Mouse (Mus musculus) heart, embryonic 16.5 days (tissue): ENCODE results near the gene Nol9. TPM values are rescaled to one million over a fixed set of nuclear protein-coding genes. Genes with fewer than 3 reads are reported as not detected.

ENCODE experiments used
- ATAC-seq: fragments of 200-750 bp; cut with Nextera tagmentation; replicated peaks from 2 replicates; pipeline ENCODE4 v1.8.0; 2017; ENCODE audit warnings: moderate number of reproducible peaks; ENCODE audit not compliant: insufficient read depth, low FRiP score; ENCODE audit errors: extremely low read depth
- H3K27ac ChIP-seq: fragments of 300-500 bp; sonication (generic); 2 replicates; pipeline ENCODE4 v1.5.1; 2014; ENCODE audit warnings: mild to moderate bottlenecking, low read length, control low read depth, moderate library complexity
- H3K27me3 ChIP-seq: fragments of 300-500 bp; sonication (generic); 2 replicates; pipeline ENCODE4 v1.6.1; 2014; ENCODE audit warnings: low read length, mixed read lengths; ENCODE audit not compliant: control insufficient read depth, insufficient read depth
- H3K36me3 ChIP-seq: fragments of 300-500 bp; sonication (generic); 2 replicates; pipeline ENCODE4 v1.6.1; 2014; ENCODE audit not compliant: control insufficient read depth, insufficient read depth
- H3K4me1 ChIP-seq: fragments of 300-500 bp; sonication (generic); 2 replicates; pipeline ENCODE4 v1.6.1; 2014; ENCODE audit warnings: low read length, mixed read lengths; ENCODE audit not compliant: control insufficient read depth, insufficient read depth
- H3K4me2 ChIP-seq: fragments of 300-500 bp; sonication (generic); 2 replicates; pipeline ENCODE4 v1.6.1; 2014; ENCODE audit warnings: low read depth, mild to moderate bottlenecking, control low read depth, low read length
- H3K4me3 ChIP-seq: fragments of 300-500 bp; sonication (generic); 2 replicates; pipeline ENCODE4 v1.5.1; 2014; ENCODE audit warnings: mild to moderate bottlenecking, control low read depth, low read length
- H3K9ac ChIP-seq: fragments of 300-500 bp; sonication (generic); 2 replicates; pipeline ENCODE4 v1.6.1; 2014; ENCODE audit warnings: low read length, control low read depth
- H3K9me3 ChIP-seq: fragments of 300-500 bp; sonication (generic); replicated peaks from 2 replicates; pipeline ENCODE4 v1.6.1; 2016; ENCODE audit warnings: low read length; ENCODE audit not compliant: control insufficient read depth
- WGBS: fragments of 180-500 bp; shearing (Covaris S2); extraction: QIAGEN DNeasy Blood & Tissue Kit; methylation state at CpG from one replicate; pipeline ENCODE4 v1.1.7; 2014; 5-methylcytosine and 5-hydroxymethylcytosine counted together
- polyA plus RNA-seq: library from polyadenylated mRNA; unstranded; fragments of >200 nt; fragmentation: Nextera tagmentation; extraction: Ambion mirVana; gene quantifications from 2 replicates; pipeline ENCODE4 v1.2.1, GENCODE M21; 2015

Gene Nol9
- polyA plus RNA-seq, 1 experiment from 2014 or later, result 17.1 TPM

DNA sequence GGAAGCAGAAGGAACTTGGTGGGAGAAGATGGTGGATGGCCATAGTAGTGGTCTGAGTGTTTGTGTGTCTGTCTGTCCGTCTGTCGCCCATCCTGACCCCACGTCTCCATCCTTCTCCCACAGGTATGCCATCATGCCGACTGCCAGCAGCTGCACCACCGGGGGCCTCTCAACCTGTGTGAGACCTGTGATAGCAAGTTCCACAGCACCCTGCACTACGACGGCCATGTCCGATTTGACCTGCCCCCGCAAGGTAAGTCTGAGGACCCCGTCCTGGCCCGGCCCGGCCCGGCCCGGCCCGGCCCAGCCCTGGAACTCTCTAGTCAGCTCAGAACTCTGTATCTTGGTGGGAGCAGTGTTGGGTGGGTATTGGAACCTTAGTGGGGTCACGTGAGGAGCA is 62.8 kb downstream of the Nol9 start:
- Histone ChIP-seq H3K9me3 (no peaks in the 10 kb centered on the region), H3K27me3 (no peaks in the 10 kb centered on the region), H3K9ac (no peak overlapping the region), H3K36me3 (peaks cover 23% of the 10 kb centered on the region), H3K27ac (no peak overlapping the region), H3K4me1 (peaks cover 23% of the 10 kb centered on the region), H3K4me3 (no peak overlapping the region), H3K4me2 (no peak overlapping the region)
- no peak for ATAC-seq
- WGBS, result 91% methylated on average over 16 of the region's 16 CpGs

- H3K9me3 ChIP-seq, result no peaks in the 10 kb centered on the region
- peaks cover 26% of the 10 kb centered on the region for H3K4me1 ChIP-seq
- no peak overlapping the region for H3K9ac ChIP-seq
- peaks cover 24% of the 10 kb centered on the region for H3K36me3 ChIP-seq
- H3K4me3 ChIP-seq, result no peak overlapping the region
- ATAC-seq, result no peak
- H3K27ac ChIP-seq, result no peak overlapping the region
- no peaks in the 10 kb centered on the region for H3K27me3 ChIP-seq
- WGBS, result 50% methylated on average over 7 of the region's 7 CpGs
- no peak overlapping the region for H3K4me2 ChIP-seq
Measured at GRCm38 (mm10) chr4:152103025-152103424, 63.9 kb downstream of the Nol9 start.

- Histone ChIP-seq H3K9ac (no peak overlapping the region), H3K4me1 (peaks cover 15% of the 10 kb centered on the region), H3K27me3 (no peaks in the 10 kb centered on the region), H3K27ac (no peak overlapping the region), H3K36me3 (peaks cover 38% of the 10 kb centered on the region), H3K4me2 (no peak overlapping the region), H3K9me3 (no peaks in the 10 kb centered on the region), H3K4me3 (no peak overlapping the region)
- WGBS, result 71% methylated on average over 9 of the region's 9 CpGs
- ATAC-seq, result no peak
Measured at GRCm38 (mm10) chr4:152106746-152107145, 67.6 kb downstream of the Nol9 start.

DNA sequence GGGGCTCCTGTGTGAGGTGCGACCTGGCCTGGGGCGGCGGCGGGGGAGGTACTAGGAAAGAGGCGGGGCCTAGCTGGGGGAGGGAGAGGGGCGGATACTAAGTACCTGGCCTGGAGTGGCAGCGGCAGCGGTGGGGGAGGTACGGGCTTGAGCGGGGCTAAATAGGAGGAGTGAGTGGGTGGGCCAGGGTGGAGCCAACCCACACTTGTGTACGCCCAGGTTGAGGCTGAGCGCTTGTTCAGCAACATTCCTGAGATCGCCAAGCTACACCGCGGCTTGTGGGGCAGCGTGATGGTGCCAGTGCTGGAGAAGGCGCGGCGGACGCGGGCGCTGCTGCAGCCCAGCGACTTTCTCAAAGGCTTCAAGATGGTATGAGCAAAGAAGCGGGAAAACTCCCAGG is 68.4 kb downstream of the Nol9 start:
- H3K4me1 ChIP-seq, result peaks cover 13% of the 10 kb centered on the region
- 33% methylated on average over 24 of the region's 24 CpGs for WGBS
- peak overlapping the region; percentile 22; the same call in 1 of the 2 replicates for H3K9ac ChIP-seq
- H3K27ac ChIP-seq, result 0 out of 2 replicates have a peak overlapping the region, but pooled peaks have one; percentile 37
- peaks cover 39% of the 10 kb centered on the region for H3K36me3 ChIP-seq
- peak overlapping the region; percentile 78 for H3K4me2 ChIP-seq
- H3K9me3 ChIP-seq, result no peaks in the 10 kb centered on the region
- ATAC-seq, result peak; percentile 46; the same call in 1 of the 2 replicates
- H3K27me3 ChIP-seq, result no peaks in the 10 kb centered on the region
- H3K4me3 ChIP-seq, result peak overlapping the region; percentile 45

DNA sequence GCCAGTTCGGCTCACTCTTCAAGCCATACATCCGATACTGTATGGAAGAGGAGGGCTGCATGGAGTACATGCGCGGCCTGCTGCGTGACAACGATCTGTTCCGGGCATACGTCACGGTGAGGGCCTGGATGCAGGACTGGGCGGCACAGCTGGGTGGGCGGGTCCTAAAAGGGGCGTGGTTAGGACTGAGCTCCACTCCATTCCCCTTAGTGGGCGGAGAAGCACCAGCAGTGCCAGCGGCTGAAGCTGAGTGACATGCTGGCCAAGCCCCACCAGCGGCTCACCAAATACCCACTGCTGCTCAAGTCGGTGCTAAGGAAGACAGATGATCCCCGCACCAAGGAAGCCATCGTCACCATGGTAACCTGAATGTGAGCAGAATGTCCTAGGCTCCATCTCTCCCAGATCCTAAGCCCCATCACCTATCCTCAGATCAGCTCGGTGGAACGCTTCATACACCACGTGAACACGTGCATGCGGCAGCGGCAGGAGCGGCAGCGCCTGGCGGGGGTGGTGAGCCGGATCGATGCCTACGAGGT is 68.9 kb downstream of the Nol9 start:
- peak overlapping the region; percentile 45 for H3K4me3 ChIP-seq
- H3K4me1 ChIP-seq, result peaks cover 13% of the 10 kb centered on the region
- H3K27ac ChIP-seq, result 0 out of 2 replicates have a peak overlapping the region, but pooled peaks have one; percentile 37
- H3K27me3 ChIP-seq, result no peaks in the 10 kb centered on the region
- no peaks in the 10 kb centered on the region for H3K9me3 ChIP-seq
- peak overlapping the region; percentile 29 for H3K9ac ChIP-seq
- WGBS, result 23% methylated on average over 30 of the region's 30 CpGs
- peaks cover 37% of the 10 kb centered on the region for H3K36me3 ChIP-seq
- peak; percentile 86 for ATAC-seq
- H3K4me2 ChIP-seq, result peak overlapping the region; percentile 78

DNA sequence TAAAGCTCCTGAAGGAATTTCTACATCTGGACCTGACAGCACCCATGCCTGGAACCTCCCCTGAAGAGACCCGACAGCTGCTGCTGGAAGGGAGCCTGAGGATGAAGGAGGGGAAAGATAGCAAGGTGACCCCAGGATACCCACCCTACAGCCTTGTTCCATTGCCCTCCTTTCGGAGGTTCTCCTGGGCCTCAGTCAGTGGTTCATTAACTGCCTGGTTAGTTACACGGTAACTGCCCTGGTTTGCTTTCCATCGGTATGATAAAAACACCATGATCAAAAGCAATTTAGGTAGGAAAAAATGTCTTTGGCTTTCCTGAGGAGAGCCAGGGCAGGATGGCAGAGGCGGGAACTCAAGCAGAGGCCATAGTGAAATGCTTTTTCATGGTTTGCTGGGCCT is 69.6 kb downstream of the Nol9 start:
- no peak overlapping the region for H3K9ac ChIP-seq
- no peak overlapping the region; the same call in 1 of the 2 replicates for H3K4me3 ChIP-seq
- peaks cover 34% of the 10 kb centered on the region for H3K36me3 ChIP-seq
- no peak overlapping the region for H3K27ac ChIP-seq
- no peaks in the 10 kb centered on the region for H3K9me3 ChIP-seq
- WGBS, result 90% methylated on average over 5 of the region's 5 CpGs
- H3K4me2 ChIP-seq, result 0 out of 2 replicates have a peak overlapping the region, but pooled peaks have one; percentile 78
- ATAC-seq, result no peak
- peaks cover 13% of the 10 kb centered on the region for H3K4me1 ChIP-seq
- H3K27me3 ChIP-seq, result peaks cover under 1% of the 10 kb centered on the region; the same call in 1 of the 2 replicates

DNA sequence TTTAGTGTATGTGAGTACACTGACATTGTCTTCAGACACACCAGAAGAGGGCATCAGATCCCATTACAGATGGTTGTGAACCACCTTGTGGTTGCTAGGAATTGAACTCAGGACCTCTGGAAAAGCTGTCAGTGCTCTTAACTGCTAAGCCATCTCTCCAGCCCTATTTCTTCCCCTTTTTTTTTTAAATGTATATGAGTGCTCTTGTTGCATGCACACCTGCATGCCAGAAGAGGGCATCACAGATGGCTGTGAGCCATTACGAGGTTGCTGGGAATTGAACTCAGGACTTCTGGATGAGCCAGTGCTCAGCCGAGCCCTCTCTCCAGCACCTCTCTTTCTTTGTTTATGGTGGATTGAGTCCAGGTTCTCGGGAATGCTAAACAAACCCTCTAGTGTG is 70.4 kb downstream of the Nol9 start:
- WGBS, result 74% methylated on average over 3 of the region's 3 CpGs
- H3K4me1 ChIP-seq, result peaks cover 13% of the 10 kb centered on the region
- no peak overlapping the region for H3K4me2 ChIP-seq
- no peak overlapping the region for H3K4me3 ChIP-seq
- H3K36me3 ChIP-seq, result peaks cover 38% of the 10 kb centered on the region
- no peak overlapping the region for H3K9ac ChIP-seq
- no peak for ATAC-seq
- H3K9me3 ChIP-seq, result no peaks in the 10 kb centered on the region
- no peak overlapping the region for H3K27ac ChIP-seq
- peaks cover 7% of the 10 kb centered on the region for H3K27me3 ChIP-seq

DNA sequence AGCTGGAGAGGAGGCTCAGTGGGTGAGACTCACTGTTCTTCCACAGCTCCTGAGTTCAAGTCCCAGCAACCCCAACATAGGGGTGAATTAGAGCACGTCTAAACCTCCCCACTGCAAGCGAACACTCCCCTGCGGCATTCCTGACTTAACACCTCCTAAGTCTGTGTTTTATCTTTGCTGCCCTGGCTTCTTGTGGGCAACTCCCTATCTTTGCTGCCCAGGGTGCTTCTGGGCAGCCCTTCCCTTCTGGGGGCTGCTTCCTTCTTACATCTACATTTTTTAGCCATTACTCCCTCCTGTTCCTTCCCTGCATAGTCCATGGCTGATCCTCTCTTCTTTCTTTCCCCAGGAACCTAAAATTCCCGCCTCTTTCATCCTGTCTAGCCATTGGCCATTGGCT is 71.6 kb downstream of the Nol9 start:
- Histone ChIP-seq H3K4me1 (peaks cover 16% of the 10 kb centered on the region), H3K4me2 (no peak overlapping the region), H3K9ac (no peak overlapping the region), H3K27ac (no peak overlapping the region), H3K36me3 (peaks cover 38% of the 10 kb centered on the region), H3K27me3 (peaks cover 16% of the 10 kb centered on the region), H3K4me3 (no peak overlapping the region), H3K9me3 (no peaks in the 10 kb centered on the region)
- WGBS, result 85% methylated on average over 4 of the region's 4 CpGs
- ATAC-seq, result no peak
